Mouse (Mus musculus): ENCODE data around the gene Tef. TPM values are rescaled to one million over a fixed set of nuclear protein-coding genes. Genes with fewer than 3 reads are reported as not detected.

The Tef gene
- polyA plus RNA-seq, 1 experiment from 2014 or later, result 25.5 TPM

- H3K27ac ChIP-seq (replicated peaks; ENCODE audit: low read depth, low read length), result peak overlapping the region; percentile 98
- H3K36me3 ChIP-seq (ENCODE audit: control insufficient read depth, insufficient read depth, low read length), result peaks cover 27% of the 10 kb centered on the region
- H3K4me2 ChIP-seq (ENCODE audit: low read depth, low read length), result peak overlapping the region; percentile 87
- under 1% methylated on average over 27 of the region's 28 CpGs for WGBS
- peak overlapping the region; percentile 83 for H3K4me3 ChIP-seq (ENCODE audit: low read depth, low read length)
- ATAC-seq (ENCODE audit: low read depth) (peak; percentile 88), DNase-seq (ENCODE audit: low spot score) (peak; percentile 97)
- no peaks in the 10 kb centered on the region for H3K9me3 ChIP-seq (ENCODE audit: control insufficient read depth, low read length)
- H3K4me1 ChIP-seq (ENCODE audit: control insufficient read depth, insufficient read depth, low read length), result peaks cover 5% of the 10 kb centered on the region; the same call in 1 of the 2 replicates
- H3K27me3 ChIP-seq (replicated peaks; ENCODE audit: control insufficient read depth, insufficient read depth, low read length), result no peaks in the 10 kb centered on the region
- H3K9ac ChIP-seq (ENCODE audit: low read depth, low read length), result peak overlapping the region; percentile 92
Observed at GRCm38 (mm10) chr15:81856030-81856790, 54.0 kb downstream of the Tef start.

- peaks cover 18% of the 10 kb centered on the region for H3K36me3 ChIP-seq (ENCODE audit: control insufficient read depth, insufficient read depth, low read length)
- no peaks in the 10 kb centered on the region for H3K27me3 ChIP-seq (replicated peaks; ENCODE audit: control insufficient read depth, insufficient read depth, low read length)
- H3K4me2 ChIP-seq (ENCODE audit: low read depth, low read length), result peak overlapping the region; percentile 87
- peak overlapping the region; percentile 98 for H3K27ac ChIP-seq (replicated peaks; ENCODE audit: low read depth, low read length)
- no peak for ATAC-seq (ENCODE audit: low read depth)
- DNase-seq (ENCODE audit: low spot score), result peak; percentile 74
- H3K9ac ChIP-seq (ENCODE audit: low read depth, low read length), result peak overlapping the region; percentile 92
- H3K4me1 ChIP-seq (ENCODE audit: control insufficient read depth, insufficient read depth, low read length), result peaks cover 5% of the 10 kb centered on the region; the same call in 1 of the 2 replicates
- WGBS, result 0% methylated on average over 14 of the region's 14 CpGs
- H3K9me3 ChIP-seq (ENCODE audit: control insufficient read depth, low read length), result no peaks in the 10 kb centered on the region
- H3K4me3 ChIP-seq (ENCODE audit: low read depth, low read length), result peak overlapping the region; percentile 83
Observed at GRCm38 (mm10) chr15:81856938-81857723, 54.9 kb downstream of the Tef start.

GRCm38 (mm10) chr15:81857724-81858116 is 55.5 kb downstream of the Tef start:
- H3K4me1 ChIP-seq (ENCODE audit: control insufficient read depth, insufficient read depth, low read length), result peaks cover 5% of the 10 kb centered on the region; the same call in 1 of the 2 replicates
- H3K4me3 ChIP-seq (ENCODE audit: low read depth, low read length), result peak overlapping the region; percentile 83
- peak overlapping the region; percentile 92 for H3K9ac ChIP-seq (ENCODE audit: low read depth, low read length)
- peak overlapping the region; percentile 87 for H3K4me2 ChIP-seq (ENCODE audit: low read depth, low read length)
- H3K36me3 ChIP-seq (ENCODE audit: control insufficient read depth, insufficient read depth, low read length), result peaks cover 13% of the 10 kb centered on the region
- peak; percentile 51 for DNase-seq (ENCODE audit: low spot score)
- H3K27ac ChIP-seq (replicated peaks; ENCODE audit: low read depth, low read length), result peak overlapping the region; percentile 98
- 0% methylated on average over 16 of the region's 33 CpGs for WGBS
- ATAC-seq (ENCODE audit: low read depth), result no peak
- no peaks in the 10 kb centered on the region for H3K27me3 ChIP-seq (replicated peaks; ENCODE audit: control insufficient read depth, insufficient read depth, low read length)
- H3K9me3 ChIP-seq (ENCODE audit: control insufficient read depth, low read length), result no peaks in the 10 kb centered on the region

GRCm38 (mm10) chr15:81858138-81858516 is 55.9 kb downstream of the Tef start:
- Histone ChIP-seq H3K4me3 (ENCODE audit: low read depth, low read length) (peak overlapping the region; percentile 83), H3K4me1 (ENCODE audit: control insufficient read depth, insufficient read depth, low read length) (peaks cover 5% of the 10 kb centered on the region; the same call in 1 of the 2 replicates), H3K4me2 (ENCODE audit: low read depth, low read length) (peak overlapping the region; percentile 87), H3K9ac (ENCODE audit: low read depth, low read length) (peak overlapping the region; percentile 92), H3K36me3 (ENCODE audit: control insufficient read depth, insufficient read depth, low read length) (peaks cover 9% of the 10 kb centered on the region; the same call in 1 of the 2 replicates), H3K9me3 (ENCODE audit: control insufficient read depth, low read length) (no peaks in the 10 kb centered on the region), H3K27ac (replicated peaks; ENCODE audit: low read depth, low read length) (peak overlapping the region; percentile 98), H3K27me3 (replicated peaks; ENCODE audit: control insufficient read depth, insufficient read depth, low read length) (no peaks in the 10 kb centered on the region)
- 0% methylated on average over 17 of the region's 23 CpGs for WGBS
- DNase-seq (ENCODE audit: low spot score) (peak; percentile 95), ATAC-seq (ENCODE audit: low read depth) (peak; percentile 17)

GRCm38 (mm10) chr15:81858517-81859329 is 56.5 kb downstream of the Tef start, which contains the start of gene Tob2:
TSS of gene Tob2 (minus strand) at chr15:81858796.
- WGBS, result under 1% methylated on average over 39 of the region's 44 CpGs
- Histone ChIP-seq H3K4me3 (ENCODE audit: low read depth, low read length) (peak within 1 kb of the TSS; percentile 83), H3K9me3 (ENCODE audit: control insufficient read depth, low read length) (no peaks in the 10 kb centered on the region), H3K9ac (ENCODE audit: low read depth, low read length) (peak within 1 kb of the TSS; percentile 92), H3K27me3 (replicated peaks; ENCODE audit: control insufficient read depth, insufficient read depth, low read length) (no peaks in the 10 kb centered on the region), H3K4me1 (ENCODE audit: control insufficient read depth, insufficient read depth, low read length) (peaks cover 5% of the 10 kb centered on the region; the same call in 1 of the 2 replicates), H3K36me3 (ENCODE audit: control insufficient read depth, insufficient read depth, low read length) (0 out of 2 replicates have a peak, but pooled peaks cover 8% of the 10 kb centered on the region), H3K4me2 (ENCODE audit: low read depth, low read length) (peak within 1 kb of the TSS; percentile 87), H3K27ac (replicated peaks; ENCODE audit: low read depth, low read length) (peak within 1 kb of the TSS; percentile 98)
- ATAC-seq (ENCODE audit: low read depth) (peak; percentile 4; the same call in 1 of the 2 replicates), DNase-seq (ENCODE audit: low spot score) (peak; percentile 54)

- no peaks in the 10 kb centered on the region for H3K27me3 ChIP-seq (replicated peaks; ENCODE audit: control insufficient read depth, insufficient read depth, low read length)
- H3K4me3 ChIP-seq (ENCODE audit: low read depth, low read length), result peak overlapping the region; percentile 83
- H3K9me3 ChIP-seq (ENCODE audit: control insufficient read depth, low read length), result no peaks in the 10 kb centered on the region
- H3K27ac ChIP-seq (replicated peaks; ENCODE audit: low read depth, low read length), result peak overlapping the region; percentile 98
- under 1% methylated on average over 38 of the region's 39 CpGs for WGBS
- ATAC-seq (ENCODE audit: low read depth) (peak; percentile 85), DNase-seq (ENCODE audit: low spot score) (peak; percentile 99)
- peak overlapping the region; percentile 87 for H3K4me2 ChIP-seq (ENCODE audit: low read depth, low read length)
- H3K9ac ChIP-seq (ENCODE audit: low read depth, low read length), result peak overlapping the region; percentile 92
- peaks cover 14% of the 10 kb centered on the region for H3K36me3 ChIP-seq (ENCODE audit: control insufficient read depth, insufficient read depth, low read length)
- H3K4me1 ChIP-seq (ENCODE audit: control insufficient read depth, insufficient read depth, low read length), result peaks cover 5% of the 10 kb centered on the region; the same call in 1 of the 2 replicates
Observed at GRCm38 (mm10) chr15:81859330-81860255, 57.4 kb downstream of the Tef start.

GRCm38 (mm10) chr15:81860471-81861135 is 58.4 kb downstream of the Tef start:
- WGBS, result 36% methylated on average over 8 of the region's 8 CpGs
- DNase-seq (ENCODE audit: low spot score), result peak; percentile 83
- Histone ChIP-seq H3K27ac (replicated peaks; ENCODE audit: low read depth, low read length) (peak overlapping the region; percentile 98), H3K4me2 (ENCODE audit: low read depth, low read length) (peak overlapping the region; percentile 87), H3K27me3 (replicated peaks; ENCODE audit: control insufficient read depth, insufficient read depth, low read length) (no peaks in the 10 kb centered on the region), H3K9ac (ENCODE audit: low read depth, low read length) (no peak overlapping the region), H3K9me3 (ENCODE audit: control insufficient read depth, low read length) (no peaks in the 10 kb centered on the region), H3K36me3 (ENCODE audit: control insufficient read depth, insufficient read depth, low read length) (peaks cover 18% of the 10 kb centered on the region), H3K4me3 (ENCODE audit: low read depth, low read length) (peak overlapping the region; percentile 83), H3K4me1 (ENCODE audit: control insufficient read depth, insufficient read depth, low read length) (no peaks in the 10 kb centered on the region)
- no peak for ATAC-seq (ENCODE audit: low read depth)

All from embryonic facial prominence, embryonic 14.5 days (tissue).